Mouse (Mus musculus): Measurements from ENCODE around the gene Cpsf2.

Gene Cpsf2

GRCm38 (mm10) chr12:101981559-101981958 is 5.8 kb downstream of the Cpsf2 start:
- DNase-seq: no peak

- DNase-seq: no peak
These were observed 7.2 kb downstream of the Cpsf2 start for GRCm38 (mm10) chr12:101982977-101983376.

DNA sequence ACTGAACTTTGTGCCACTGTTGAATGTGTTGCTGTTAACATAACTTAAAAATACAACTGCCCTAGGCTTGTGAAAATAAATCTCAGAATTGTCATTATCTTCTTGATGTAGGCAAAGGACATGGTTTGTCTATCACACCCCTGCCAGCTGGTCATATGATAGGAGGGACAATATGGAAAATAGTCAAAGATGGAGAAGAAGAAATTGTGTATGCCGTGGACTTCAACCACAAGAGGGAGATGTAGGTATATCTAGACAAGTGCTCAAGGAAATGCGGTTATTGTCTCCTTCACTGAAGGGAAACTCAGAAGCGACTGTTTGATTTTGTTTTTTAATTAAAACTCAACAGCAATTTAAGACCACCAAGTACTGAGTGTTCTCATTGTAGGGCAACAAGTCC is 9.3 kb downstream of the Cpsf2 start:
- DNase-seq: no peak

DNA sequence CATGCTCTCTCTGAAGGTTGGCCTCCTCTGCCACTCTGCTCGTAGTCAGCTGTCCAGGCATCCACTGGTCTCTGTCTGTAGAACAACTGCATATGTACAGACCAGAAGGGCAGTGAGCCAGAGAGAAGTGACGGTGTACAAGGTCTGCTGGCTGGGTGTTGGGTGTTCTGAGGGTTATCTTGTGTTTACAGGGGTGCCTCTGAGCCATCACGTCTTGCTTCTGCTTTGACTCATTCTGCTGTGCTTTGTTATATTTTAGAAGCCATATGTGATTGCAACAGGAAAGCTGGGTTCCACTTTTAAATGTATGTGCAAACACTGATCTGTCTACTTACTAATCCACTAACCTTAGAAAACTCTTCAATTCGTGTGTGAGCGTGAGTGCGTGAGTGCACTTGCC is 11.9 kb downstream of the Cpsf2 start:
- no peak for DNase-seq

DNA sequence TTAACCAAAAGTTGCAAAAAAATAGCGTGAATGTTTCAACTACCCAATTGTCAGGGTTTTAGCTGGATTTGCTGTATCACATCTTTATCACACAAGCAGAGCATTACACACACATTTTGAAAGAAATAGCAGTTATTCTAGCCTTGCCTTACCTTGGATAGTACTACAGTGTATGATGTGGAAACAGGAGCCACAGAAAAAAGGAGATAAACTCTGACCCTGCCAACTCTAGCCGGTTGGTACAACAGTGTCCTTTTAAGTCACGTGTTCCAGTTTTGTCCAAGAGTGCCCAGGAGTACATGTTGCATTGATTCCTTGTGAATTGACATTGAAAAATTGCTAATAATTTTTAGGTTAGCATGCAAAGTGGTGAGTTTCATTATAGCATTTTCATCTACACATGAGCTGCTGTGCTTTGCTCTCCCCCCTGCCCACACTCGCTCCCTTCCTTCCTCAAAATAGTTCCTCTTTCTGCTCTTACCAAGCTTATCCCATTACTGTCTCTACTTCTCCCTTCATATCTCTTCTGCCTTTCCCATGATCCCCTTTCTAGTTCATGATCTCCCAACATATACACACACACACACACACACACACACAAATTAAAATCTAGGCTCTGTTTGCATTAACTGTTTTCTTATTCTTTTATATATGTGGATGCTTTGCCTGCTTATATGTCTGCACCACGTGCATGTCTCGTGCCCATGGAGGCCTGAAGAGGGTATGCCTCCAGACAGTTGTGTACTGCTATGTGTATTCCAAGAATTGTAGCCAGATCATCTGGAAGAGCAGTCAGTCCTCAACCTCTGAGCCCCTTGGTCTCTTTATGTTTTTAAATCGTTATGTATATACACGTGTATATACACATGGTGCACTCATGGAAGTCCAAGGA is 19.0 kb downstream of the Cpsf2 start:
- DNase-seq: no peak

- no peak for DNase-seq
These were observed 23.1 kb downstream of the Cpsf2 start for GRCm38 (mm10) chr12:101998929-101999328.

DNA sequence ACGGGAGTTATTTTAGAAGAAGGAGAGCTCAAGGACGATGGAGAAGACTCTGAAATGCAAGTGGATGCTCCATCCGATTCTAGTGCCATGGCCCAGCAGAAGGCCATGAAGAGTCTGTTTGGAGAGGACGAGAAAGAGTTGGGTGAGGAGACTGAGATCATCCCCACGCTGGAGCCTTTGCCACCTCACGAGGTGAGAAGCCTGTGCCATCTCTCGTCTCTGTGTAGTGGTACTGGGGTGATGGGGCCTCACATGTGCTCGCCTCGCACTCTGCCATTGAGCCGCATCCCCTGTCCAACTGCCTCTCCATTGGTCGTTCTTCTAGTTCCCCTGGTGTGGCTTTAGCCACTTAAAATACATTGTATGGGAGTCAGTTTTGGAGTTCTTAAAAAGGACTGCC is 25.0 kb downstream of the Cpsf2 start:
- no peak for DNase-seq

DNA sequence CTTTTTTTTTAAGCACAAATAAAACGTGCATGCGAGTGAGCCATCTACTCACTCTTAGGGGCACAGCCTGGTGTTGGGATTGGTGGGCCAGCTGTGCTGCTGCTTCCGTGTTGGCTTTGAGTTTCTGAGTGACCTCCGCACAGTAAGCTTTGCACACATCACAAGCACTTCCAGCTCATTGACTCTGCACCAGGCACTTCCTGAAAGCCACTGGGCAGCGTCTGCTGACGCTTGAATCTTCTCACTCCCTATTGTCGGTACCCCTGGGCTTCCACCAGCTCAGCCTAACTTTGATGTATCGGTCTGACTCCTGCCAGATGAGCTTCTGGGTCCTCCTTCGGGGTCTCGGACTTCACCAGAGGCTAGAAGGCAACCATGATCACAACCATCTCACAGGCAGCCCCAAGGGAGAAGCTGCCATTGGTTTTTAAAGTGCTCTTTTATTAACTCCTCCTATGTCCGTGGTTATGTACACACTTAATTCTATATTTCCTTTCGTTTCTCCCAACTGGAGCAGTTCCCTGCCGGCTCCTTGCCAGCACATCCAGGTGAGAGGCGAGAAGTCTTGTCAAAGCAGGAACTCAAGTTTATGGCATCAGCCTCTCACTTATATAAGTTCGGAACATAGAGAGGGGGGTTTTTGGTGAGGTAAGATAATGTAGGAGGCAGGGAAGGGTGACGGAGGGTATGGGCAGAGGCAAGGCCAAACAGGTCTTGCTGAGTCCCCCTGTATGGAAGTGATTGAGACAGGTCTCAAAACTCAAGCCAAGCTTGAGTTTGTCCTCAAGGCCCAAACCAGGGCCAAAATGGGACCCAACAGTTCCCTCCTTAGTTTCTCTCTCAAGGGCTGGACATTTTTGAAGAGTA is 32.6 kb downstream of the Cpsf2 start:
- DNase-seq: no peak

DNA sequence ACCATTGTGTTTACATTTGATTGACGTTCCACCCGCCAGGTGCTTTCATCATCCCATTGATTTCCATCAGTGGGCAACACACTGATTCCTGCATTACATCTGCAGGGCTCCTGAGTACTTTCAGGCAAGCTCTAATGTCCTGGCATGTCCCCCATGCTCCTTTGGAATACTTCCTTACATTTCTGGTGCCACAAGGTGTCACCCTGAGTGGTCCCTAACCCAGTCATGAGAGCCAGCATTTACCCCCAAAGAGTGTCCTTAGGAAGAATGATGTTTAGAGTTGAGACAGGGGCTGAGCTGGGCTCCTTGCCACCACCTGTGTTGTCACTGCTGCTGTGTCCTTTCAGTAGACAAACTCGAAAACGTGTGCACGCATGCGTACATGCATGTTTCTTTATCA is 33.8 kb downstream of the Cpsf2 start:
- DNase-seq: no peak

- DNase-seq: no peak
These were observed 38.6 kb downstream of the Cpsf2 start for GRCm38 (mm10) chr12:102014411-102014810.

DNA sequence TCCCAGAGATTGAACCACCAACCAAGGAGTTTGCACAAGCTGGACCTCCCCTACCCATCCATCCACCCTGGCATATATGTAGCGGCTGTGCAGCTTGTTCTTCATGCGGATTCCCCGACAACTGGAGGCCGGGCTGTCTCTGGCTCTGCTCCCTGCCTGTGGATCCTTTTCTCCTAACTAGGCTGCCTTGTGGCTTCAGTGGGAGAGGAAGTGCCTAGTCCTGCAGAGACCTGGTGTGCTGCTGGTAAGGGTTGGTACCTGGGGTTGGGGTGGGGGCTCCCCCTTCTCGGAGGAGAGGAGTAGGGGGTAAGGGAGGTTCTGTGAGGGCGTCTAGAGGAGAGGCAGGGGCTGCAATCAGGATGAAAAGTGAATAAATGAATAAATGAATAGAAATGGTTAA is 39.3 kb downstream of the Cpsf2 start:
- DNase-seq: no peak

DNA sequence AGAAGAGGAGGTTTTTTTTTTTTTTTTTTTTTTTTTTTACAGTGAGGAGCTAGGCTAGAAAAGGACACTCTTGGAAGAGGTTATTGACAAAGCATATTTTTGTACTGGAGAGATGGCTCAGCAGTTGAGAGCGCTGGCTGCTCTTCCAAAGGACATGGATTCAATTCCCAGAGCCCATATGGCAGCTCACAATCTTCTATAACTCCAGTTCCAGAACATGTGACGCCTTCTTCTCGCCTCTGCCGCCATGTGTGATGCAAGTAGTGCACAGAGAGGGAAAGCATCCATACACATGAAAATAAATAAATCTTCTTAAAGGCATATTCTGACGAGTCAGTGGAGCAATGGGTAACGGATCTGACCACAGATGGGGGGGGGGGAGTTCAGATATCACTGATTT is 46.1 kb downstream of the Cpsf2 start:
- no peak for DNase-seq

GRCm38 (mm10) chr12:102029184-102029583 is 53.4 kb downstream of the Cpsf2 start:
- DNase-seq: no peak

- no peak for DNase-seq
These were observed 54.2 kb downstream of the Cpsf2 start for GRCm38 (mm10) chr12:102029892-102030446.

DNA sequence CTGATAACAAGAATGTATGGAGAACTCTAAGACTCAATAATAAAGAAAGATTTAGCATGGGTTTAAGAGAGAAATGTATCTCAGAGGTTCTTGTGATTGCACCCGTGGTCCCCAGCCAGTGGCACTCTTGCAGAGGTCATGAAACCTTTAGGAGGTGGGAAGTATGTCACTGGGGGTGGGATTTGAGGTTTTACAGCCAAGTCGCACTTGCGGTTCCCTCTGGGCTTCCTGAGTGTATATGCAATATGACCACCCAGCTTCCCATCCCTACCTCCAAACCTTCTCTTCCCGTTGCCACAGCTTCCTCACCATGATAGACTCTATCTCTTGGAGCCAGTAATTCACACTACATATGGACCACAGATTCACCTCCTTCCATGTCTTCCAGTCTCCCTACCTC is 59.1 kb downstream of the Cpsf2 start:
- no peak for DNase-seq

DNA sequence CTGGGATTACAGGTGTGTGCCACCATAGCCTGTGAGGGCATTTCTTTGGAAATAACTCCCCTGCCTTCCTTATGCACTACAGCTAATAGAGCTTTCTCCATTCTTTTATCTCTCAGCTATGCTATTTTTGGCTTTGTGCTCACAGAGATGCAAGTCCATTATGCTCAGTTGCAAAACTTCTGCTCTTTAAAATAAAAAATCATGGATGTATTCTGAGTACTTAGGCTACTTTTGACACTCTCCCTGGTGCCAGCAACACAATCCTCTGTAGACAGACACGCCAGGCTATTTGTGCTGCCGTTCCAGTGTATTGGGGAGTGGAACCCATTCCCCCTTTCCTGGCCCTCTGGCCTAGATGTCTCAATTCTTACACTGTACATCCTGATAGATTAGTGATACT is 64.1 kb downstream of the Cpsf2 start:
- no peak for DNase-seq

- DNase-seq: no peak
These were observed 65.9 kb downstream of the Cpsf2 start for GRCm38 (mm10) chr12:102041699-102042098.

DNA sequence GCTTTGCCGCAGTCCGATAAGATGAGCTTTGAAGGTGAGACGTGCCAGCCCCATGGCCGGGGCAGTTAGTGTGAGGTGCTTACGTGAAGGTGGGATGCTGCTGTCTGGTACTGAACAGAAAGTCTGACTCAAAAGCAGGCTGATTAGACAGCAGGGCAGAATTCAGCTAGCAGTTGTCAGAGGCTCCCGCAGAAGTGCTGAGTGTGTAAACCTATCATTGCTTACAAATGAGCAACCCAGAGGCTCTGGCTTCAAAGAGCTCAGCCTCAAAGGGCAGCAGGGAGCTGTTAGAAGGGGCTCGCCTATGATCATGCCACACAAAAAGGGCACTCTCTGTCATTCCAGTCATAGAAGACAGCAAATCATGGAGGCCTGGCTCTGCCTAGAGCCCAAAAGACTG is 66.5 kb downstream of the Cpsf2 start:
- DNase-seq: no peak

- DNase-seq: no peak
These were observed 68.1 kb downstream of the Cpsf2 start for GRCm38 (mm10) chr12:102043840-102044239.

GRCm38 (mm10) chr12:102054155-102054554 is 78.4 kb downstream of the Cpsf2 start:
- no peak for DNase-seq

- DNase-seq: no peak
These were observed 80.0 kb downstream of the Cpsf2 start for GRCm38 (mm10) chr12:102055758-102056157.

Data from kidney, postnatal 14 days (tissue).